Comparison of ENCODE assay signal across 8 mouse cellular contexts in the genomic region with DNA sequence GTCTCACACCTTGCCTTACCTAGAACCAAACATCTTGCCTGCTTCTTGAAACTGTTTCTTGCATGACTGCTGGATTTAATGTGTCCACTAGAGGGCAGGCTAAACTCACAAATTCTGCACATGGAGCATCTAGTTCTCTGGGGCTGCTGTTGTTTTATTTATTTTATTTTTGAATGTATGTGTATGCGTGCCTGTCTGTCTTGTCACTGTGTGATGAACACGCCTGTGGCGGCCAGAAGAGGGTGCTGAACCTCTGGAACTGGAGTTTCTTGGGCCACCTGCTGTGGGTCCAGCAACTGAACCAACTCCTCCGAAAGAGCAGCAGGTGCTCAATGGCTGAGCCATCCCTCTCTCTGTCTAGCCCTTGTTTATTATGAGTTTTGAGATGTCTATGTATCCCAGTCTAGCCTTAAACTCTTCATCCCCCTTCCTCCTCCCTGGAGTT. TPM values are rescaled to one million over a fixed set of nuclear protein-coding genes. Genes with fewer than 3 reads are reported as not detected.
DNase-seq lines count a peak whose midpoint lies in the region; ATAC-seq and TF ChIP-seq lines count a peak whose summit lies in the region.

No protein-coding gene starts in this region.

- peak; percentile 89 for DNase-seq in 3T3-L1 (ENCODE audit: low read depth, low spot score)
- DNase-seq in cerebellum, adult 8-10 months = peak; percentile 59
- peak; percentile 84 for DNase-seq in forelimb bud, embryonic 11.5 days (ENCODE audit: low read depth, low spot score)
- DNase-seq in kidney, adult 18-20 months = peak; percentile 41
- peak; percentile 93 for DNase-seq in lung, embryonic 14.5 days
- DNase-seq in thymus, postnatal 25 days = peak; percentile 60

- WGBS in lung, embryonic 14.5 days = 12% methylated on average over 4 of the region's 4 CpGs
- 3% methylated on average over 4 of the region's 4 CpGs for WGBS in neural tube, embryonic 15.5 days

- H3K9me3 ChIP-seq in lung, embryonic 14.5 days (ENCODE audit: low read depth, low read length) = no peaks in the 10 kb centered on the region
- no peaks in the 10 kb centered on the region for H3K9me3 ChIP-seq in neural tube, embryonic 15.5 days (replicated peaks)

- H3K27ac ChIP-seq in lung, embryonic 14.5 days (ENCODE audit: low read depth) = no peak overlapping the region
- no peak overlapping the region for H3K27ac ChIP-seq in neural tube, embryonic 15.5 days (replicated peaks)

- no peak overlapping the region for H3K4me2 ChIP-seq in lung, embryonic 14.5 days
- H3K4me2 ChIP-seq in neural tube, embryonic 15.5 days = peak overlapping the region; percentile 33; the same call in 1 of the 2 replicates

- no peaks in the 10 kb centered on the region for H3K36me3 ChIP-seq in lung, embryonic 14.5 days (ENCODE audit: insufficient read depth)
- H3K36me3 ChIP-seq in neural tube, embryonic 15.5 days = no peaks in the 10 kb centered on the region

- ATAC-seq in CD4-positive, CD25-positive, alpha-beta regulatory T cell, adult 4 months = peak; percentile 87
- ATAC-seq in lung, embryonic 14.5 days (ENCODE audit: insufficient read depth) = peak; percentile 79
- ATAC-seq in neural tube, embryonic 15.5 days (ENCODE audit: low FRiP score) = peak; percentile 69; the same call in 1 of the 2 replicates

- H3K4me1 ChIP-seq in lung, embryonic 14.5 days (ENCODE audit: insufficient read depth) = no peaks in the 10 kb centered on the region
- peaks cover 3% of the 10 kb centered on the region; the same call in 1 of the 2 replicates for H3K4me1 ChIP-seq in neural tube, embryonic 15.5 days

- H3K27me3 ChIP-seq in lung, embryonic 14.5 days (ENCODE audit: insufficient read depth, low read length) = no peaks in the 10 kb centered on the region
- no peaks in the 10 kb centered on the region for H3K27me3 ChIP-seq in neural tube, embryonic 15.5 days (replicated peaks)

- peak; percentile 94 for TF ChIP-seq CTCF in lung, embryonic 14.5 days (IDR thresholded peaks at IDR 0.05; ENCODE audit: low read depth)

- no peak overlapping the region for H3K9ac ChIP-seq in lung, embryonic 14.5 days
- H3K9ac ChIP-seq in neural tube, embryonic 15.5 days (replicated peaks) = no peak overlapping the region

- no peak overlapping the region for H3K4me3 ChIP-seq in lung, embryonic 14.5 days (ENCODE audit: low read depth, low read length)
- H3K4me3 ChIP-seq in neural tube, embryonic 15.5 days (replicated peaks) = no peak overlapping the region

RNA-seq across cellular contexts. Expression of gene Pik3c2b, which starts 5.9 kb away (rescaled TPM):
- 1 to 10 TPM in 1 of 2 experiments, under 1 TPM in 1; 0.78 to 1.1 TPM for polyA plus RNA-seq in CD4-positive, CD25-positive, alpha-beta regulatory T cell, adult 4 months (2017; shearing (Covaris generic))
- 7.1 TPM in 2 replicates for polyA plus RNA-seq in lung, embryonic 14.5 days (2014; fragmentation: Nextera tagmentation; extraction: Ambion mirVana)
- 10.6 and 11.1 TPM in 2 replicates for polyA plus RNA-seq in neural tube, embryonic 15.5 days (2015; fragmentation: Nextera tagmentation; extraction: Ambion mirVana)

RNA-seq across cellular contexts. Expression of gene Mdm4, which starts 9.2 kb away (rescaled TPM):
- polyA plus RNA-seq in CD4-positive, CD25-positive, alpha-beta regulatory T cell, adult 4 months (2017; shearing (Covaris generic)) = 100 to 1,000 TPM in 1 of 2 experiments, 10 to 100 TPM in 1; 97.4 to 119 TPM
- polyA plus RNA-seq in lung, embryonic 14.5 days (2014; fragmentation: Nextera tagmentation; extraction: Ambion mirVana) = 43.4 and 49.5 TPM in 2 replicates
- 30.1 and 33.0 TPM in 2 replicates for polyA plus RNA-seq in neural tube, embryonic 15.5 days (2015; fragmentation: Nextera tagmentation; extraction: Ambion mirVana)

Comparison
In these comparisons a context has a peak if more than half of its experiments do, and no peak if none do; other contexts are left out.
1. DNase-seq: peak in every context shown above with its lines; median percentile 93 in lung, embryonic 14.5 days; 89 in 3T3-L1; 84 in forelimb bud, embryonic 11.5 days; 60 in thymus, postnatal 25 days; 59 in cerebellum, adult 8-10 months; 41 in kidney, adult 18-20 months.